Comparison of ENCODE assay signal across 8 mouse cellular contexts in genomic region chr8:25368561-25369091, GRCm38 (mm10).
DNase-seq lines count a peak whose midpoint lies in the region; ATAC-seq and TF ChIP-seq lines count a peak whose summit lies in the region.

No protein-coding gene starts in this region.

- intact Hi-C loops in gastrocnemius, postnatal 14 days (cut with DNase I; ENCODE audit: low total_unique reads), result no loop called here

- peaks cover 44% of the 10 kb centered on the region for H3K27me3 ChIP-seq in E14TG2a.4 (ENCODE audit: insufficient read depth, low read length)
- H3K27me3 ChIP-seq in hindbrain, postnatal 0 days (ENCODE audit: insufficient read depth, low read length), result no peaks in the 10 kb centered on the region
- H3K27me3 ChIP-seq in limb, embryonic 14.5 days (ENCODE audit: control insufficient read depth, insufficient read depth, low read length), result no peaks in the 10 kb centered on the region
- no peaks in the 10 kb centered on the region for H3K27me3 ChIP-seq in midbrain, embryonic 16.5 days (ENCODE audit: control insufficient read depth, insufficient read depth, low read depth, low read length)

- H3K36me3 ChIP-seq in E14TG2a.4 (ENCODE audit: insufficient read depth, low read length), result no peaks in the 10 kb centered on the region
- H3K36me3 ChIP-seq in hindbrain, postnatal 0 days (ENCODE audit: insufficient read depth, low read length), result no peaks in the 10 kb centered on the region
- no peaks in the 10 kb centered on the region for H3K36me3 ChIP-seq in limb, embryonic 14.5 days (ENCODE audit: control insufficient read depth, insufficient read depth, low read length)
- H3K36me3 ChIP-seq in midbrain, embryonic 16.5 days (ENCODE audit: control insufficient read depth, insufficient read depth, low read length), result no peaks in the 10 kb centered on the region

- 8% methylated on average over 11 of the region's 11 CpGs for WGBS in hindbrain, postnatal 0 days
- 4% methylated on average over 11 of the region's 11 CpGs for WGBS in limb, embryonic 14.5 days
- WGBS in midbrain, embryonic 16.5 days, result 2% methylated on average over 11 of the region's 11 CpGs

- no peaks in the 10 kb centered on the region for H3K9me3 ChIP-seq in E14TG2a.4 (ENCODE audit: low read length)
- no peaks in the 10 kb centered on the region for H3K9me3 ChIP-seq in hindbrain, postnatal 0 days (ENCODE audit: low read length)
- H3K9me3 ChIP-seq in limb, embryonic 14.5 days (ENCODE audit: control insufficient read depth, low read length), result no peaks in the 10 kb centered on the region
- H3K9me3 ChIP-seq in midbrain, embryonic 16.5 days (replicated peaks; ENCODE audit: control insufficient read depth, low read length, poor library complexity, severe bottlenecking), result no peaks in the 10 kb centered on the region

- peak overlapping the region; percentile 52 for H3K4me3 ChIP-seq in E14TG2a.4 (replicated peaks; ENCODE audit: low read length)
- no peak overlapping the region for H3K4me3 ChIP-seq in hindbrain, postnatal 0 days (ENCODE audit: low read length)
- peak overlapping the region; percentile 13; the same call in 1 of the 2 replicates for H3K4me3 ChIP-seq in limb, embryonic 14.5 days (replicated peaks; ENCODE audit: low read length)
- H3K4me3 ChIP-seq in midbrain, embryonic 16.5 days (ENCODE audit: low read depth, low read length), result 0 out of 2 replicates have a peak overlapping the region, but pooled peaks have one; percentile 4

- ATAC-seq in common myeloid progenitor, adult 5-6 weeks (replicated peaks; ENCODE audit: low read depth, poor library complexity, severe bottlenecking), result peak; percentile 32; the same call in 1 of the 2 replicates
- peak; percentile 86 for ATAC-seq in hindbrain, postnatal 0 days
- ATAC-seq in limb, embryonic 14.5 days (ENCODE audit: low FRiP score, low read depth), result peak; percentile 81
- peak; percentile 57 for ATAC-seq in midbrain, embryonic 16.5 days
- no peak for ATAC-seq in activated CD4-positive, CD25-positive, alpha-beta regulatory T cell, adult 4 months
- no peak for ATAC-seq in erythroblast, adult 5-6 weeks (replicated peaks; ENCODE audit: low FRiP score, poor library complexity, severe bottlenecking)

- TF ChIP-seq POLR2A in limb, embryonic 14.5 days (IDR thresholded peaks at IDR 0.05; ENCODE audit: borderline replicate concordance, extremely low read depth, insufficient read depth, insufficient read length), result no peak

- DNase-seq in gastrocnemius, postnatal 14 days, result peak; percentile 63
- peak; percentile 73 for DNase-seq in hindbrain, postnatal 0 days (ENCODE audit: low spot score)
- DNase-seq in limb, embryonic 14.5 days (ENCODE audit: low spot score), result peak; percentile 67

- peaks cover 28% of the 10 kb centered on the region for H3K4me1 ChIP-seq in E14TG2a.4 (replicated peaks; ENCODE audit: low read depth, low read length)
- peaks cover 5% of the 10 kb centered on the region; the same call in 1 of the 2 replicates for H3K4me1 ChIP-seq in hindbrain, postnatal 0 days (ENCODE audit: insufficient read depth, low read length)
- peaks cover 21% of the 10 kb centered on the region for H3K4me1 ChIP-seq in limb, embryonic 14.5 days (ENCODE audit: control insufficient read depth, insufficient read depth, low read length)
- H3K4me1 ChIP-seq in midbrain, embryonic 16.5 days (ENCODE audit: control insufficient read depth, insufficient read depth, low read length), result peaks cover 13% of the 10 kb centered on the region

- H3K9ac ChIP-seq in hindbrain, postnatal 0 days (replicated peaks; ENCODE audit: low read length), result no peak overlapping the region
- peak overlapping the region; percentile 43; the same call in 1 of the 2 replicates for H3K9ac ChIP-seq in limb, embryonic 14.5 days (ENCODE audit: low read depth, low read length, severe bottlenecking)
- H3K9ac ChIP-seq in midbrain, embryonic 16.5 days (ENCODE audit: low read depth, low read length), result no peak overlapping the region

- H3K4me2 ChIP-seq in hindbrain, postnatal 0 days (ENCODE audit: low read depth, low read length), result peak overlapping the region; percentile 4
- H3K4me2 ChIP-seq in limb, embryonic 14.5 days (replicated peaks; ENCODE audit: low read depth, low read length, severe bottlenecking), result peak overlapping the region; percentile 43
- H3K4me2 ChIP-seq in midbrain, embryonic 16.5 days (ENCODE audit: low read length), result peak overlapping the region; percentile 43

- no peak for TF ChIP-seq CTCF in E14TG2a.4 (conservative IDR thresholded peaks at IDR 0.05; ENCODE audit: low read length)
- TF ChIP-seq CTCF in hindbrain, postnatal 0 days (IDR thresholded peaks at IDR 0.05; ENCODE audit: low read depth), result no peak

- peak overlapping the region; percentile 46 for H3K27ac ChIP-seq in hindbrain, postnatal 0 days
- H3K27ac ChIP-seq in limb, embryonic 14.5 days (replicated peaks; ENCODE audit: low read depth, low read length), result peak overlapping the region; percentile 94
- H3K27ac ChIP-seq in midbrain, embryonic 16.5 days (ENCODE audit: low read length), result peak overlapping the region; percentile 33; the same call in 1 of the 2 replicates

Comparison
In these comparisons a context has a peak if more than half of its experiments do, and no peak if none do; other contexts are left out.
1. ATAC-seq: peak in common myeloid progenitor, adult 5-6 weeks (single experiment), hindbrain, postnatal 0 days (single experiment), limb, embryonic 14.5 days (single experiment) and midbrain, embryonic 16.5 days (single experiment); none in activated CD4-positive, CD25-positive, alpha-beta regulatory T cell, adult 4 months (single experiment) and erythroblast, adult 5-6 weeks (single experiment).
2. H3K27ac ChIP-seq: peak in every context shown above with its lines; median percentile 94 in limb, embryonic 14.5 days; 46 in hindbrain, postnatal 0 days; 33 in midbrain, embryonic 16.5 days.
3. Peak in every context shown above with its lines, with median percentiles within 50 percentile points of each other: DNase-seq and H3K4me2 ChIP-seq.